Mouse (Mus musculus): ENCODE measurements at regions not wholly inside any gene's neighbourhood (a gene's known extent, or its start where the extent isn't known, plus 50 kb on each side); places are given as distances from the start of the nearest gene placed in this dataset.

GRCm38 (mm10) chr13:31477171-31477867 lies 78.6 kb upstream of the Foxq1 start:
- TF ChIP-seq EP300 (IDR thresholded peaks at IDR 0.05; ENCODE audit: low read depth) (no peak), CTCF (IDR thresholded peaks at IDR 0.05; ENCODE audit: low read depth) (no peak)

Measured in liver, postnatal 0 days (tissue).